Mouse (Mus musculus) bone marrow macrophage, adult 2 months (primary cell): ENCODE results near the gene Adtrp. TPM values are rescaled to one million over a fixed set of nuclear protein-coding genes. Genes with fewer than 3 reads are reported as not detected.

Source experiments
- H3K27ac ChIP-seq: 2 replicates; pipeline ENCODE4 v1.5.1; 2012; ENCODE audit warnings: low read depth, low read length; ENCODE audit not compliant: insufficient read depth
- H3K4me1 ChIP-seq: 2 replicates; pipeline ENCODE4 v1.6.1; 2012; ENCODE audit warnings: low read length; ENCODE audit not compliant: control insufficient read depth, insufficient read depth
- H3K4me3 ChIP-seq: 2 replicates; pipeline ENCODE4 v1.5.1; 2012; ENCODE audit warnings: mild to moderate bottlenecking, low read length, moderate library complexity; ENCODE audit not compliant: insufficient read depth
- CTCF ChIP-seq: IDR thresholded peaks from 2 replicates; pipeline ENCODE4 v1.5.1; 2012; ENCODE audit warnings: low read depth, mild to moderate bottlenecking, low read length, moderate library complexity
- POLR2A ChIP-seq: IDR thresholded peaks from 2 replicates; pipeline ENCODE4 v1.6.1; 2012; ENCODE audit warnings: mild to moderate bottlenecking, low read depth, low read length, borderline replicate concordance
- polyA plus RNA-seq: library from polyadenylated mRNA; stranded (reverse); fragments of >200 nt; gene quantifications from 2 replicates; pipeline ENCODE4 v1.2.4, GENCODE M21; 2012; ENCODE audit not compliant: missing spikeins, insufficient read depth, insufficient read length

Adtrp gene
- polyA plus RNA-seq: not detected in 2 replicates

DNA sequence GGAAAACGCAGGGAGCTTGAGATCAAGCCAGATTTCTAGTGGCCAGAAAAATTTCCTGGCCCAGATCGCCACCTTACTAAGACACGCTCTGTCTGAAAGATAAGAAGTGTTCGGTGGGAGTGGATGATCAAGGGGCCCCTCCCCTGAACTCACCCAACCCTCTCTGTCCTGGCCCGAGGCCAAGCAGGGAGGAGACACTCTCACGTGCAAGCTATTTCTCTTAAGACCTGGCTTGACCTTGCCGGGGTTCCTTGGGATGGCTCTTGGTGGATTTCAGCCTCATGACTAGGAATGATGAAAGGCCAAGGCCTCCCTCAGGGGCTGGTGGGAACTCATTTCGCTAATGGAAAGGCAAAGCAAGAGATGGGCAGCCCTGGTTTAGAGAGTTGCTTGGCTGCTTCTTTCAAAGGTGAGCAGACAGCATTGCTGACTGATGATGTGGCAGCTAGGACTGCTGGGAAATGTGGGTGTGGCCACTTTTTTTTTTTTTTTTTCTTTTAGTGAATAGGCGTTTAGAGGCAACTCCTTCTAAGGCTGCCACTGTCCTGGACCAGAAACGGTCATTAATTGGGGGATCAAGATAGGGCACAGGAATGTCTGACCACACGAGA lies at the start of gene Adtrp:
Adtrp (minus strand) TSS at position 169 of the 611 bp plus-strand sequence.
- H3K4me1 ChIP-seq: no peaks in the 10 kb centered on the region
- H3K4me3 ChIP-seq: no peak within 1 kb of the TSS
- TF ChIP-seq POLR2A (no peak), CTCF (no peak)
- H3K27ac ChIP-seq: no peak within 1 kb of the TSS

DNA sequence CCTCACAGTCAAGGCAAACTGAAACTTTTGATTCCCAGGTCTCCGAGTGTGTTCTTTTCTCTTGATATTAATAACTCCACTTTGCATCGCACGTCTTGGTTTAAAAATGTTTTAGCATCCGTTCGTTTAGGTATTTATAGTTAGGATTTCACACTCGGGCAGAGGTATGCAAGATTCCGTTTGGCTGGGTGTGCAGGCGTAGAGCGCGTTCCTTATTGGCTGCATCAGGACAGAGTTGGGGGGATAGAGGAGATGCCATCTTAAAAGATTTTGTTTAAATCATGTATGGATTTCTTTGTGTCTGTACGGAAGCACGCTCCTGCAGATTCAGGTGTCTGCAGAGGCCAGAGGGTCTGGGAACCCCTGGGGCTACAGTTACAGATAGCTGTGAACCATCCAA lies 44.5 kb upstream of the Adtrp start:
- Histone ChIP-seq H3K4me1 (no peaks in the 10 kb centered on the region), H3K4me3 (no peak overlapping the region), H3K27ac (no peak overlapping the region)
- TF ChIP-seq POLR2A: no peak
- TF ChIP-seq CTCF: no peak

DNA sequence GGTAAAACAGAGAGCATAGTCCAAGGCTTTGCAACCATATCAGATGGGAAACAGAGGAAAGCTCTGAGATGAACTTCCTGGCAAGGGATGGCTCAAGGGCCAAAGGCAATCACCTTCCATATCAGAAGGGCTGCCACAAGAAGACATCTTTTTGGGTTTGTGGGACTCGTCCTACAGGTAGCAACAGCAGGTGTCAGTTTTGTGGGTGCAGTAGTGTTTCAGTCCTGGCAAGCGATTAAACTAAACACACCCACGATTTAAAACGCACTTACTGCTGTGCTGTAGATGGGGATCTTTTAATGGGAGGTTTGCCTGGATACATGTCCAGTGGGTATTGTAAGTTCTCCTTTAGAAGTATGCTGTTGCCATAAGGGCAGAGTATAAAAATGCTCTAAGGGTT lies 43.1 kb upstream of the Adtrp start:
- no peak overlapping the region for H3K4me3 ChIP-seq
- H3K4me1 ChIP-seq: no peaks in the 10 kb centered on the region
- TF ChIP-seq CTCF (no peak), POLR2A (no peak)
- no peak overlapping the region for H3K27ac ChIP-seq

GRCm38 (mm10) chr13:41890111-41890600 lies 42.7 kb upstream of the Adtrp start:
- TF ChIP-seq POLR2A: no peak
- TF ChIP-seq CTCF: no peak
- Histone ChIP-seq H3K4me1 (no peaks in the 10 kb centered on the region), H3K27ac (no peak overlapping the region), H3K4me3 (no peak overlapping the region)

GRCm38 (mm10) chr13:41888644-41889043 lies 41.2 kb upstream of the Adtrp start:
- TF ChIP-seq POLR2A (no peak), CTCF (no peak)
- Histone ChIP-seq H3K4me3 (no peak overlapping the region), H3K27ac (no peak overlapping the region), H3K4me1 (peaks cover 7% of the 10 kb centered on the region)

DNA sequence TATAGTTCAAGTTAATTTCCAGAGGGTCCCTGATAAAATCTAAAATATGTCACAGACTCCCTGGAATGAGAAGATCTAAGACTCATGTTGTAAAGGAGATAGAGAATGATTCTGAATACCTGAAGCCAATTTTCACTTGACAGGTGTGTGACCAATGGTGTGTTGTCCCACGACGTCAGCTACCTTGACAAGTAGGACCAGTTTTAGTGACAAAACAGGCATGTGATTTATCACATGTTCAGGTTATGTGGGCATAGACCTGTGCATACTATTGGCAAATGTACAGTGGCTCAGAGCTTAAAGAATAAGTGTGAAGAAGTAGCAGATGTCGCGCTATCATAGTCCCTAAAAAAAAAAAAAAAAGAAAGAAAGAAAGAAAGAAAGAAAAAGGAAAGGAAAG lies 38.6 kb upstream of the Adtrp start:
- peaks cover 8% of the 10 kb centered on the region for H3K4me1 ChIP-seq
- TF ChIP-seq CTCF (no peak), POLR2A (no peak)
- no peak overlapping the region for H3K4me3 ChIP-seq
- no peak overlapping the region for H3K27ac ChIP-seq

GRCm38 (mm10) chr13:41883665-41884291 lies 36.3 kb upstream of the Adtrp start:
- Histone ChIP-seq H3K4me3 (no peak overlapping the region), H3K27ac (peak overlapping the region; percentile 91), H3K4me1 (peaks cover 14% of the 10 kb centered on the region)
- TF ChIP-seq POLR2A (no peak), CTCF (no peak)

- TF ChIP-seq POLR2A (no peak), CTCF (no peak)
- no peak overlapping the region for H3K4me3 ChIP-seq
- H3K27ac ChIP-seq: no peak overlapping the region
- H3K4me1 ChIP-seq: peaks cover 14% of the 10 kb centered on the region
These were observed 33.7 kb upstream of the Adtrp start for GRCm38 (mm10) chr13:41881201-41881600.

DNA sequence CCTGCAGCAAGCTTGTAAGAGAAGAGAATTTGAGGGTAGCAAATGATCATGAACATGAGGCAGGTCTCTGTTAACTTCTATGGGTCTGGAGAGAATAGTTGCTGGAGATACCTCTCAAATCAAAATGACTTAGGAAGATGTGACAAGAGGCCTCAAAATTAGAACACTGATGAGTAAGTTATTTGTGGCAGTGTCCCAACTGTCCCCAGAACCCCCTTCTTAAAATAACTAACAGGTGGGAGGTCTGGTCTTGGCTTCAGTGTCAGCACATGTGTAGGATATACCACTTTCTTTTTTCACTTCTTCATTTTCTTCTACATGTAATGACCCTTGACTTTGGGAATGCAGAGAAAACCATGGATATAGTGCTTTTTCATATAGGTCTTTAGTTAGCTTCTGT lies 33.0 kb upstream of the Adtrp start:
- H3K4me3 ChIP-seq: no peak overlapping the region
- no peak overlapping the region for H3K27ac ChIP-seq
- TF ChIP-seq CTCF (no peak), POLR2A (no peak)
- peaks cover 14% of the 10 kb centered on the region for H3K4me1 ChIP-seq

GRCm38 (mm10) chr13:41872686-41873085 lies 25.2 kb upstream of the Adtrp start:
- TF ChIP-seq POLR2A (no peak), CTCF (no peak)
- no peak overlapping the region for H3K4me3 ChIP-seq

More at GRCm38 (mm10) chr13:41872686-41873085, 25.2 kb upstream of the Adtrp start:
- Histone ChIP-seq H3K27ac (no peak overlapping the region), H3K4me1 (no peaks in the 10 kb centered on the region)
